18 mouse cellular contexts compared by ENCODE assay signal in the genomic region with DNA sequence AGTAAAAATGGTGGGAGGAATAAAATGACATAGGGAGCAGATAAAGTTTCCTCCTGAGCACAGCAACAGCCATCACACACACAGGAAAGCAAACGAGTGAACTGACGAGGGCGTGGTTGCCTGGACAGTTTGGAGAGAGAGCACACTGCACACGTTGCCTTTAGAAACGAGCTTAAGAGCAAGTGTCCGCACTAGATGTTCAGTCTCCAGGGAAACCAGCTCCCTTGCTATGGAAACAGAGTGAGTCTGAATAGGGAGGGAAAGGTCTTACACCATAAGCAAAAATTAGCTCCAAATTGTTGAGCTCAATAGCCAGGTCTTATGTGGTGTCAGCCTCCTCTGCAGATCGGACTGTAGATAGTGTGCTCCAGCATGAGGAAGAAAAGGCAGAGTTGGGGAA.
"Had no signal": no experiment of that assay in that cellular context is flagged by ENCODE, and none has a peak within 500 bp of the region (broad histone marks: within the 10 kb centered on the region; RNA-seq: fewer than 3 reads in every experiment).

No protein-coding gene starts in this region.

- H3K9ac ChIP-seq: liver, embryonic 15.5 days; liver, postnatal 0 days; lung, embryonic 15.5 days; midbrain, embryonic 13.5 days; neural tube, embryonic 13.5 days; neural tube, embryonic 15.5 days; stomach, embryonic 15.5 days had no signal

- H3K4me2 ChIP-seq: liver, embryonic 15.5 days; lung, embryonic 15.5 days; midbrain, embryonic 11.5 days; midbrain, embryonic 13.5 days; neural tube, embryonic 13.5 days; neural tube, embryonic 15.5 days; stomach, embryonic 15.5 days had no signal

- H3K9me3 ChIP-seq: liver, embryonic 15.5 days; lung, embryonic 15.5 days; midbrain, embryonic 13.5 days; neural tube, embryonic 13.5 days; neural tube, embryonic 15.5 days; stomach, embryonic 15.5 days had no signal

- H3K27me3 ChIP-seq: liver, embryonic 15.5 days; lung, embryonic 15.5 days; megakaryocyte, embryonic 14.5 days; midbrain, embryonic 13.5 days; neural tube, embryonic 13.5 days; neural tube, embryonic 15.5 days; stomach, embryonic 15.5 days had no signal

- DNase-seq: liver, postnatal 0 days; lung, adult 2 months; lung, postnatal 14 days; lung, postnatal 36 days; right cerebral cortex, postnatal 14 days; thymus, adult 2 months; thymus, postnatal 36 days had no signal

- H3K4me1 ChIP-seq: liver, embryonic 15.5 days; lung, embryonic 15.5 days; megakaryocyte, embryonic 14.5 days; midbrain, embryonic 13.5 days; neural tube, embryonic 13.5 days; neural tube, embryonic 15.5 days; stomach, embryonic 15.5 days had no signal

- H3K4me3 ChIP-seq: liver, embryonic 15.5 days; lung, embryonic 15.5 days; megakaryocyte, embryonic 14.5 days; midbrain, embryonic 13.5 days; neural tube, embryonic 13.5 days; neural tube, embryonic 15.5 days; stomach, embryonic 15.5 days had no signal

- H3K36me3 ChIP-seq: liver, embryonic 15.5 days; lung, embryonic 15.5 days; midbrain, embryonic 13.5 days; neural tube, embryonic 13.5 days; neural tube, embryonic 15.5 days; stomach, embryonic 15.5 days had no signal

- ATAC-seq: liver, postnatal 0 days; lung, postnatal 0 days; midbrain, embryonic 13.5 days had no signal

- H3K27ac ChIP-seq: liver, embryonic 15.5 days; lung, embryonic 15.5 days; macrophage; midbrain, embryonic 13.5 days; neural tube, embryonic 13.5 days; neural tube, embryonic 15.5 days; stomach, embryonic 15.5 days; stomach, postnatal 0 days had no signal
